Mouse (Mus musculus): Measurements from ENCODE around the gene Ranbp2. TPM values are rescaled to one million over a fixed set of nuclear protein-coding genes. Genes with fewer than 3 reads are reported as not detected.
"Not testable (repeated sequence)": the region's sequence is repeated elsewhere in the genome, so short reads cannot be mapped to it uniquely, and the experiment has no call there.

Gene Ranbp2
- total RNA-seq, 2 experiments from 2014 or later = 146 to 291 TPM

DNA sequence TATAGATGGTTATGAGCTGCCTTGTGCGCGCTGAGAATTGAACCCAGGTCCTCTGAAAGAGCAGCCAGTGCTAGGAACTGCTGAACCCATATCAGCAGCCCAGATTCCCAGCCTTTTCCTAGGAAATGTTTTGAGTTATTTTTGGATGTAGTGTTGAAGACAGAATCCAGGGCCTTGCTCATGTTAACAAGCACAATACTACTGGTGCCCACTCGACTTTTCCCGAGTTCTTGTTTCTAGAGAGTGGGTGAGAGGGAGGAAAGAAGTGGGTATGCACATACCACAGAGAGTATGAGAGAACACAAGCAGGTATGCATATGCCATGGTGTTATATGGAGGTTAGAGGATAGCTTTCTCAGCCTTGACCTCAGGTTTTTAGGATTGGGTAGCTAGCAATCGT, 44.3 kb downstream of the Ranbp2 start:
- no peak for ATAC-seq (replicated peaks; ENCODE audit: low FRiP score, low TSS enrichment, poor library complexity, severe bottlenecking)

DNA sequence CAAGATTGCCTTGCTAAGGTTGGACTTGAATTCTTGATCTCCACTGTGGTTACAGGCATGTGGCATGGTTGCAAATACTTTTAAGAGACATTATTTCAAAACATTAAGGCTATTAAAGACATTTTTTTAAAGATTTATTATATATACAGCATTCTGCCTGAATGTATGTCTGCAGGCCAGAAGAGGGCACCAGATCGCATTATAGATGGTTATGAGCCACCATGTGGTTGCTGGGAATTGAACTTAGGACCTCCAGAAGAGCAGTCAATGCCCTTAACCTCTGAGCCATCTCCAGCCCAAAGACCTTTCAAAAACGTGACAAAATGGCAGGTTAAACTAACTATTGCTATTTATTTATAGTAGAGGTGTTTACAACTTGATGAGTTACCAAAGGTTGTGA, 48.9 kb downstream of the Ranbp2 start:
- no peak for ATAC-seq (replicated peaks; ENCODE audit: low FRiP score, low TSS enrichment, poor library complexity, severe bottlenecking)

DNA sequence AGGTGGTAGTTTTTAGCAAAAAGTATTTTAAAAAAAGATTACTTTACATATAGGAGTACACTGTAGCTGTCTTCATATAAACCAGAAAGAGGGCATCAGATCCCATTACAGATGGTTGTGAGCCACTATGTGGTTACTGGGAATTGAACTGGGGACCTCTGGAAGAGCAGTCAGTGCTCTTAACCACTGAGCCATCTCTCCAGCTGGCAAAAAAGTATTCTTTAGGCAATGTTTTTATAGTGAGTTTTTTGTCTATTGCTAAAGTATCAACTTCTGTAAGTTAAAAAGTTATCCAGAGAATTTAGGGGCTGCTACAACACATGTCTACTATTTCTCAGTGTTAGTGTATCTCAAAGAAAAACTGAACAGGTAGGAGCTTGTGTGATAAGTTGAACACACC, 50.0 kb downstream of the Ranbp2 start:
- no peak for ATAC-seq (replicated peaks; ENCODE audit: low FRiP score, low TSS enrichment, poor library complexity, severe bottlenecking)

DNA sequence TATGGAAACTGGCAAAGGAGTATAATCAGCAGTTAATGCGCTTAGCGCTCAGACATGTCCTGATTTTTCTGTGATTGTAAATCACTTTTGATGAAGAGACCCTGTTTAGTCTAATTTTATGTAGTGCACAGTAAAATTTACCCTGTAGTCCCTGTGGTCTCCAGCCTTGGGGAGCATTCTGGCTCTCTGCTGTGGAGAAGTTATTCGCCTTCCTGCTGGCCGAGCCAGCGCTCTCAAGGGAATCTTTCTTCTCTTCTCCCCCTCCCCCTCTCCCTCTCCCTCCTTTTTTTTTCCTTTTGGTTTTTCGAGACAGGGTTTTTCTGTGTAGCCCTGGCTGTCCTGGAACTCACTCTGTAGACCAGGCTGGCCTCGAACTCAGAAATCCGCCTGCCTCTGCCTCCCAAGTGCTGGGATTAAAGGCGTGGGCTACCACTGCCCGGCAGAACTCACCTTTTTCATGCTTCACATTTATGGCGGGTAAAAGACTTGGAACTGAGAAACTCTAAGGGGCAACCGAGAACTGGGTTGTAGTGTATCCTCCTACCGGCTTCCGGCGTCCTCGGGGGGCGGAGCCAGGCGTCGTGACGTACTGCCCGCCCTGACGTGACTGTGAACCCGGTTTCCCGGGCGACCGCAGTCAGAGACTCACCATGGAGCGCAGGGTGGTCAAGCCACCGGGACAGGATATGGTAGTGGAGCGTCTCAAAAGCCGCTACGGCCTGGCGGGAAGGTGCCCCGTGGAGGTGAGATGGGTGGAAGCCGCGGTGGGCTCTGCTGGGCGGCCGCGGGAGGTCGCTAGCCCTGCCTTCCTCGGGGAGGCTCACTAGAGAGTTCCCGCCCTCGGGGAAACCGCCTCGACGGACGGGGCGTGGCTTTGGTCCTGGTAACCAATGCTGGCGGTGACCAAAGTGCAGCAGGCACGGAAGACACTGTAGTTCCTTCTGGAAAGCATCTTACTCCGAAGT, 50.9 kb downstream of the Ranbp2 start, which contains the start of gene Ccdc138:
Gene Ccdc138 (plus strand): TSS at position 629 of the 965 bp plus-strand sequence.
- peak; percentile 98 for ATAC-seq (replicated peaks; ENCODE audit: low FRiP score, low TSS enrichment, poor library complexity, severe bottlenecking)

DNA sequence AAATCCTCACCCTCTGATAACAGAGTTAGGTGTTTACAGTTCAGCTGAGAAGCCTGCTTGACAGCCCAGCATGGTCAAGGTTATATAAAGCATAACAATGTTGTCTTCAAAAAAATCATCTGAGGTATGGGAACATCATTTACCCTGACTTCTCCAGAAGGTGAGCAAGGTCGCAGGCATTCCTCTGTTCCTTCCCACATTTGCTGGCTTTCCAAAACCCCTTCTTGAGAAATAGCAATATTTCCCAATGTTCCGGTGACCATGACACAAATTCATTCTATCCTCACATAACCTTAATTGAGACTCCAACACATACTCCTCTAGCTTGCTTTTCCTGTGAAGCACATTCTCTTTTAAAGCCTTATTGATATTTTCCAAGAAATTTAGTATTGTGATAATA, 51.8 kb downstream of the Ranbp2 start:
- no peak for ATAC-seq (replicated peaks; ENCODE audit: low FRiP score, low TSS enrichment, poor library complexity, severe bottlenecking)

DNA sequence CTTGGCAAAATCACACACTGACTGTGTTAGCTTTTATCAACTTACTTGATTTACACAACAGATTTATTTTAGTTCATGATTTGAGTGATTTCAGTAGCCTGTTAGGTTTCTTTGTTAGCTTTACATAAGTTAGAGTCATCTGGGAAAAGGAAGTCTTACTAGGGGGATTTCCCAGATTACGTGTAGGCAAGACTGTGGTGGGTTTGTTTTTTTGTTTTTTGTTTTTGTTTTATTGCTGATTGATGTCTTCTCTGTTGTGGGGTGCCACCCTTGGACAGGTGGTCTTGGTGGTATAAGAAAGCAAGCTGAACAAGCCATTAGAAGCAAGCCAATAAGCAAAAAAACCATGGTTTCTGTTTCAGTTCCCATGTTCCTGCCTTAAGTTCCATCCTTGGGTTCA, 82.6 kb downstream of the Ranbp2 start:
- no peak for ATAC-seq (replicated peaks; ENCODE audit: low FRiP score, low TSS enrichment, poor library complexity, severe bottlenecking)

DNA sequence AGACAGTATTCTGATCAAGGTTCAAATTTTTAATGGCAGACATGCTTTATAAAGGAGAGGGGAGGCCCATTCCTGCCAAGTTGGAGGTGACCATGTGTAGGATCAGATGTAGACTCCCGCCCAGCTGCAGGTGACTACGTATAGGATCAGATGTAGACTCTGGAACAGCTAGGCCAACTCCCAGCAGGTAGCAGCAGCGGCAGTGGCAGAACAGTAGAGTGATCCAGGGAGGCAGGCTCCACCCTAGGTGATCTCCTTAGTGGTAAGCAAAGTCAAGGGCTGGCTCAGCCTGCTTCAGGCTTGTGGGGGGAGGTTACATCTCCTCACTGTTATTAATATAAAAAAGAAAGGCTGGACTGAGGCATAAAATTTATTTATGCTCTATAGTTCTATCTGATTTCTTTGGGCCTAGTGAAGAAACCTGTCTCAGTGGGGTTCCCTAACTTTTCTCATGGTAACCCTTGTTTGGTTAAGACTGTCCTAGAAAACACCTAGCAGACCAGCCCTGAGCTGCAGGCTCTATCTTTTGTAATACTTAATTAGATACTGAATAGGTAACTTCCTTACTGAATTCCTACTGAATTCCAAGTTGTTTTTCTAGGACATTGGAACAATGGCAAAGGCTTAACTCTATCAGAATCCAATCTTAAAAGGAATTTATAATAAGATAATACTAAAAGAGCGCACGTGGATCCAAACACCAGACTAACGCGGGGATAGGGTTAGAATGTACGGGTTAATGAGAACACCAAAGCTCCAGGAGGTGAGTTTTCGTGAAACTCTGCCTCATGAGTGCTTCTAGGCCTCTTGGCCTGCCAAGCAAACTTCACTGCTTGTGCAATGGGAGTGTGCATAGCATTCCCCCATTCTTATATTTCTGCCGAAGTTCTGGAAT, 84.4 kb downstream of the Ranbp2 start:
- ATAC-seq (replicated peaks; ENCODE audit: low FRiP score, low TSS enrichment, poor library complexity, severe bottlenecking) = no peak

DNA sequence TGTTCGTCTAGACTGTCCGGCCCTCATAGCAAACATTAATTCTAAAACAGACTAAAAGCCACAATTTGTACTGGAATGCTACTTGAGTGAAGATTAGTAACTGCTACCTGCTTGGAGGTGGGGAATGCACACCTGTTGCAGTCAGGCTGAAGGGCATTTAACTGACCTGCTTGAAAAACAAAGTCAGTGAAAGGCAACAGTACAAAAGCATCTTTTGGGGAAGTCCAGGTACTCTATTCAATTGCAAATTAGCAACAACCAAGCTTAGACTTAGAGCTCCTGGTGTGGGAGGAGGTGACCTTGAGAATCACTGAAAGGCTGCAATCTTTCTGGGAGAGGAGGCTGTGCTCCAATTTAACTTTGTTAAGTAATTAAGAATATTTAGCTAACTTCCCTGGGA, 85.5 kb downstream of the Ranbp2 start:
- ATAC-seq (replicated peaks; ENCODE audit: low FRiP score, low TSS enrichment, poor library complexity, severe bottlenecking) = no peak

DNA sequence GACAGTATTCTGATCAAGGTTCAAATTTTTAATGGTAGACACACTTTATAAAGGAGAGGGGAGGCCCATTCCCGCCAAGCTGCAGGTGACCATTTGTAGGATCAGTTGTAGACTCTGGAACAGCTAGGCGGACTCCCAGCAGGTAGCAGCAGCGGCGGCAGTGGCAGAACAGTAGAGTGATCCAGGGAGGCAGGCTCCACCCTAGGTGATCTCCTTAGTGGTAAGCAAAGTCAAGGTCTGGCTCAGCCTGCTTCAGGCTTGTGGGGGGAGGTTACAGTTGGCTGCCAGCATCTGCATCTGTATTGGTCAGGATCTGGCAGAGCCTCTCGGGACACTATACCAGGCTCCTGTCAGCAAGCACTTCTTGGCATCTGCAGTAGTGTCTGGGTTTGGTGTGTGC, 89.6 kb downstream of the Ranbp2 start:
- ATAC-seq (replicated peaks; ENCODE audit: low FRiP score, low TSS enrichment, poor library complexity, severe bottlenecking) = not testable (repeated sequence)

DNA sequence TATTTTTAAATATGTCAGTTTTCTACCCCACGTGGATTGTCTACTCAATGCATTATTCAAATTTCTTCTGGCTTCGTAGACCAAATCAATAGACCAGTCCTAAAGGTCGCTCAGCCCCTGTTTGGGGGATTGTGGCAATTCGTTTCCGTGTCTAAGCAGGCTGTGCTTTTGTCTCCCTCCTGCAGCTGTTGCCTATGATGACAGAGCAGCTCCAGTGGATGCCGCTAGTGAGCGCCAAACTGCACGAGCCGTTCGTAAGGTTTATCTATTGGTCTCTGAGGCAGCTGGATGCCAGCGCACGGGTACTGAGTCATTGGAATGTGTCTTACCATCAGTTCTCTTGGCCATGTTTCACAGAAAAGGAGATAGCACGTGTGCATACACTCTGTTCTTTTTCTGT, 93.9 kb downstream of the Ranbp2 start:
- ATAC-seq (replicated peaks; ENCODE audit: low FRiP score, low TSS enrichment, poor library complexity, severe bottlenecking) = no peak

Other genes with a start within 250 kb of the Ranbp2 start
- not detected in 2 replicates for gene AW822073, start 222.0 kb upstream of the Ranbp2 start, total RNA-seq (2014; fragmentation: Nextera tagmentation)
- not detected in 2 replicates for gene AW822073, start 222.0 kb upstream of the Ranbp2 start, total RNA-seq (2017)
- not detected in 2 replicates for gene Duxf3, start 214.2 kb upstream of the Ranbp2 start, total RNA-seq (2014; fragmentation: Nextera tagmentation)
- not detected in 2 replicates for gene Duxf3, start 214.2 kb upstream of the Ranbp2 start, total RNA-seq (2017)
- gene Gm4981, start 210.2 kb upstream of the Ranbp2 start, total RNA-seq (2014; fragmentation: Nextera tagmentation) = not detected in 2 replicates
- gene Gm4981, start 210.2 kb upstream of the Ranbp2 start, total RNA-seq (2017) = not detected in 2 replicates
- gene Gcc2, start 191.4 kb upstream of the Ranbp2 start, total RNA-seq (2014; fragmentation: Nextera tagmentation) = 39.0 and 52.4 TPM in 2 replicates
- 47.6 and 50.1 TPM in 2 replicates for gene Gcc2, start 191.4 kb upstream of the Ranbp2 start, total RNA-seq (2017)
- 52.1 and 58.6 TPM in 2 replicates for gene Lims1, start 123.5 kb upstream of the Ranbp2 start, total RNA-seq (2014; fragmentation: Nextera tagmentation)
- 41.6 and 54.7 TPM in 2 replicates for gene Lims1, start 123.5 kb upstream of the Ranbp2 start, total RNA-seq (2017)
- gene Ccdc138, start 51.0 kb downstream of the Ranbp2 start, total RNA-seq (2014; fragmentation: Nextera tagmentation) = 3.8 and 4.3 TPM in 2 replicates
- gene Ccdc138, start 51.0 kb downstream of the Ranbp2 start, total RNA-seq (2017) = 0.80 and 1.9 TPM in 2 replicates
- gene Edar, start 228.7 kb downstream of the Ranbp2 start, total RNA-seq (2014; fragmentation: Nextera tagmentation) = not detected in 2 replicates
- not detected in 2 replicates for gene Edar, start 228.7 kb downstream of the Ranbp2 start, total RNA-seq (2017)

All from megakaryocyte-erythroid progenitor cell, adult 5-6 weeks (primary cell).